Mouse (Mus musculus) neural tube, embryonic 11.5 days (tissue): ENCODE measurements around the gene Hnf4a. TPM values are rescaled to one million over a fixed set of nuclear protein-coding genes. Genes with fewer than 3 reads are reported as not detected.
"Not testable (repeated sequence)": the region's sequence is repeated elsewhere in the genome, so short reads cannot be mapped to it uniquely, and the experiment has no call there.

ENCODE experiments used
- ATAC-seq: fragments of 200-750 bp; cut with Nextera tagmentation; 2 replicates; pipeline ENCODE4 v1.8.0; 2017; ENCODE audit warnings: moderate number of reproducible peaks, mild to moderate bottlenecking, moderate TSS enrichment, moderate library complexity; ENCODE audit not compliant: insufficient read depth, low FRiP score, low TSS enrichment
- DNase-seq: peaks from one replicate; pipeline ENCODE4 v3.0.0-alpha.2; 2015; ENCODE audit warnings: low spot score
- H3K27ac ChIP-seq: fragments of 300-500 bp; sonication (generic); 2 replicates; pipeline ENCODE4 v1.5.1; 2014; ENCODE audit warnings: low read depth, mild to moderate bottlenecking, low read length
- H3K27me3 ChIP-seq: fragments of 300-500 bp; sonication (generic); 2 replicates; pipeline ENCODE4 v1.6.1; 2014; ENCODE audit warnings: mild to moderate bottlenecking, low read length, mixed read lengths; ENCODE audit not compliant: control insufficient read depth, insufficient read depth
- H3K36me3 ChIP-seq: fragments of 300-500 bp; sonication (generic); 2 replicates; pipeline ENCODE4 v1.6.1; 2014; ENCODE audit warnings: mild to moderate bottlenecking, low read length, moderate library complexity, mixed read lengths; ENCODE audit not compliant: control insufficient read depth, insufficient read depth
- H3K4me1 ChIP-seq: fragments of 300-500 bp; sonication (generic); 2 replicates; pipeline ENCODE4 v1.6.1; 2014; ENCODE audit warnings: low read length, mixed read lengths; ENCODE audit not compliant: control insufficient read depth, insufficient read depth
- H3K4me2 ChIP-seq: fragments of 300-500 bp; sonication (generic); 2 replicates; pipeline ENCODE4 v1.6.1; 2014; ENCODE audit warnings: low read depth, mild to moderate bottlenecking, moderate library complexity
- H3K4me3 ChIP-seq: fragments of 300-500 bp; sonication (generic); 2 replicates; pipeline ENCODE4 v1.5.1; 2014; ENCODE audit warnings: low read depth, low read length
- H3K9ac ChIP-seq: fragments of 300-500 bp; sonication (generic); 2 replicates; pipeline ENCODE4 v1.6.1; 2014; ENCODE audit warnings: mild to moderate bottlenecking, low read length
- H3K9me3 ChIP-seq: fragments of 300-500 bp; sonication (generic); 2 replicates; pipeline ENCODE4 v1.6.1; 2016; ENCODE audit warnings: low read length; ENCODE audit not compliant: control insufficient read depth
- WGBS: fragments of 180-500 bp; shearing (Covaris S2); extraction: QIAGEN DNeasy Blood & Tissue Kit; methylation state at CpG from one replicate; pipeline ENCODE4 v1.1.7; 2014; 5-methylcytosine and 5-hydroxymethylcytosine counted together
- polyA plus RNA-seq: library from polyadenylated mRNA; unstranded; fragments of >200 nt; fragmentation: Nextera tagmentation; extraction: Ambion mirVana; gene quantifications from 2 replicates; pipeline ENCODE4 v1.2.1, GENCODE M21; 2014

Hnf4a gene
- polyA plus RNA-seq, 1 experiment from 2014 or later = not detected

- no peaks in the 10 kb centered on the region for H3K27me3 ChIP-seq
- peaks cover 7% of the 10 kb centered on the region for H3K36me3 ChIP-seq
- H3K4me2 ChIP-seq = no peak overlapping the region
- no peak overlapping the region for H3K4me3 ChIP-seq
- 95% methylated on average over 5 of the region's 5 CpGs for WGBS
- DNase-seq (no peak), ATAC-seq (no peak)
- no peak overlapping the region for H3K27ac ChIP-seq
- no peaks in the 10 kb centered on the region for H3K9me3 ChIP-seq
- no peaks in the 10 kb centered on the region for H3K4me1 ChIP-seq
- H3K9ac ChIP-seq = no peak overlapping the region
Observed at GRCm38 (mm10) chr2:163613206-163613605, 106.6 kb downstream of the Hnf4a start.

DNA sequence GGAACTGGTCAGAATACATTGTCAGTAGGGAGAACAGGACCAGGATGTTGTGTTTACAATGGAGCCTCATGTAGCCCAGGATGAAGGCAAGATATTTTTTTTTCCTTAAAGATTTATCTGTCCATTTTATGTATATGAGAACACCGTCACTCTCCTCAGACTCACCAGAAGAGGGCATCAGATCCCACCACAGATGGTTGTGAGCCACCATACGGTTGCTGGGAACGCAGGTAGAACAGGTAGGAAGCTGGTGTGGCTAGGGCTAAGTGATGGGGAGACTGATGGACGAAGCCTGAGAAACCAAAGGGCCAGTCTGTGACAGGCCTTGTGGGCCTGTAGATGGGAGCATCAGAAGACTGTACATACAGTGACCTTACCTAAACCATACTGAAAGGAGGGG lies 107.4 kb downstream of the Hnf4a start:
- H3K4me3 ChIP-seq = no peak overlapping the region
- ATAC-seq = no peak
- WGBS = 94% methylated on average over 4 of the region's 4 CpGs
- no peak for DNase-seq
- H3K27ac ChIP-seq = no peak overlapping the region
- H3K9ac ChIP-seq = no peak overlapping the region
- peaks cover 7% of the 10 kb centered on the region for H3K36me3 ChIP-seq
- H3K4me2 ChIP-seq = no peak overlapping the region
- no peaks in the 10 kb centered on the region for H3K9me3 ChIP-seq
- H3K4me1 ChIP-seq = no peaks in the 10 kb centered on the region
- H3K27me3 ChIP-seq = no peaks in the 10 kb centered on the region

- Histone ChIP-seq H3K4me3 (no peak overlapping the region), H3K9me3 (no peaks in the 10 kb centered on the region), H3K9ac (no peak overlapping the region), H3K4me1 (no peaks in the 10 kb centered on the region), H3K27me3 (no peaks in the 10 kb centered on the region), H3K36me3 (peaks cover 7% of the 10 kb centered on the region), H3K4me2 (no peak overlapping the region), H3K27ac (no peak overlapping the region)
- DNase-seq (no peak), ATAC-seq (no peak)
- 96% methylated on average over 9 of the region's 9 CpGs for WGBS
Observed at GRCm38 (mm10) chr2:163615401-163615800, 108.8 kb downstream of the Hnf4a start.

DNA sequence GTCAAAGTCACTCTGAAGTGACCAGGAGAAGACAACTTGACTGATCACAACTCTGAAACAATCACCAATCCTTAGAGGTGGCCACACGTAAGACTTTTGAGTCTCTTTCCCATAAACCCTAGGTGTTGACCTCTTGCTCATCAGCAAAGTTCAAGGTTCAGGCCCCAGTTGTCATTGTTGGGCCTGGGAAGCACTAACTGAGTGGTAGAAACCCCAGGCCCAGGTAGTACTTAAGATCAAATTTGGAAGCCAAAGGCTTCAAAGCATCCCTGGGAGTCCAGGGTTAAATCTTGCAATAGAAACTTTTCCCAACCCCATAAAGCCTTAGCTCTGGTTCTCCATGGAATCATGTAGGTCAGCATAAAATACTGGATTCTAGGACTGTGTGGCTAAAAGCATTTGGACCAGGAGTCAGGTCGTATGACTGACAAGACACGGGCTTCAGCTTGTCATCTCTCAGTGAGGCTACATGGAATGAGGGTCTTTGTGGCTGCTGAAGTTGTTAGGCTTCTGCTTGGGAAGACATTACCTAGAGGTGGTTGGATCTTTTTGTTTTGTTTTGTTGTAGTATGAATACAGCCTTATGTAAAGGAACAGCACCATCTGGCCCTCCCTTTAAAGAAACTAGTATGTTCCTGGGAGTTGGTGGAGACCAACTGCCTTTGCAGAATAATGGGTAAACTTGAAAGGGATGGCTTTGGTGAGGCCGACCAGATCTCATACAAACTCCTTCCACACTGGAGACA lies 109.5 kb downstream of the Hnf4a start:
- Histone ChIP-seq H3K4me2 (no peak overlapping the region), H3K27me3 (no peaks in the 10 kb centered on the region), H3K9ac (no peak overlapping the region), H3K9me3 (no peaks in the 10 kb centered on the region), H3K4me3 (no peak overlapping the region), H3K36me3 (peaks cover 7% of the 10 kb centered on the region), H3K27ac (no peak overlapping the region), H3K4me1 (no peaks in the 10 kb centered on the region)
- ATAC-seq (no peak), DNase-seq (no peak)
- 90% methylated on average over 4 of the region's 4 CpGs for WGBS

DNA sequence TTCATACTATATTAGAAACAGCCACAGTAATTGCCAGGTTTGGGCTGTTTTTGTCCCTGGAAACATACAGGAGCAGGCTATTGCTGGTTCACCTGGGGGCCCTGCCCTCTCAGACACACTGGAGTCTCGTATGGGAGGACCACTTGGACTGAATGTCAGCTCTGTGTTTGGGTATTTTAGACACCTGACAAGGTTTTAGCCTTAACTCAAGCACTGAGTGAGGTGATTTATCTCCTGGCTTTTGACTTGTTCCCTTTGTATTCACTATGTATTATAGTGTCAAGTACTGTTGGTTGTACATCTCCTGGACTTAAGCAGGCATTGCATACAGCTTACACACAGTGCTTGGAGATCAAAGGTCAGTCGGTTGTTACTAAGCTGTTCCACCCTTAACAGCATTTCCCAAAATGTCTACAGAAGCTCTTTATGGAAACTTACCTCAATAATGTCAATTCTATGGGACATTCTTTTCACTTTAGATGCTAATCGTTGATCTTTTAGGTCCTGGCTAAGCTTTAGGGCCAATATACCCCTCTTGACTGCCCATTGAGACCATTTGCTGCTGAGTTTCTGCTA lies 110.1 kb downstream of the Hnf4a start:
- 79% methylated on average over 3 of the region's 3 CpGs for WGBS
- ATAC-seq (no peak), DNase-seq (no peak)
- Histone ChIP-seq H3K27ac (no peak overlapping the region), H3K4me3 (no peak overlapping the region), H3K36me3 (peaks cover 7% of the 10 kb centered on the region), H3K9ac (no peak overlapping the region), H3K4me2 (no peak overlapping the region), H3K4me1 (no peaks in the 10 kb centered on the region), H3K27me3 (no peaks in the 10 kb centered on the region), H3K9me3 (no peaks in the 10 kb centered on the region)

DNA sequence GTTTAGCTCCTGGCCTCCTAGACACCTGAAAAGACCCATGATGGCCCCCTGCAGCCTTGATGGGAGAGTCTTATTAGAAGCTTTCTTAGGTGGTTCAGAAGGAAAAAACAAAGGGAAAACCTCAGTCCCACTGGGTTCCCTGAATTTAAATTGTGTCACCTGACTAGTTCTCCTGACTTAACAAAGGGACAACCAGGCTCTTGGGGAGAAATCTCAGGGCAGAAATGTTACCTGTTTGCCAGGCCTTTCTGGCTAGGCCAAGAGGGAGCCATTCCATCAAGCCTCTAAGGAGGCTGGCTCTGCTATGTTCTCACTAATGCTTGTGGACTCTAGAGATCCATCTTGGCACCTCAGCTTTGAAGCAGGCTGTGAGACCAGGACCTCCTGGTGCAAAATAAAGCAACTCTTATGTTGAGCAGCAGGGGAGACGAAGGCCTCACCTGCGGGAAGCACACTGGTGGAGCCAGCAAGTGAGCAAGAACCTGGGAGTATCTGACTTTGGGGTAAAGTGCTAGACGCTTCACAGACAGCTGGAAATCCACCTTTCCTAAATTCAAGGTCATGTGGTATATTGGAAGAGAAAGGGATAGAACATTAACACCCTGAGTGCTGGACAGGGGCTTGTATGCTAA lies 110.7 kb downstream of the Hnf4a start:
- no peak overlapping the region for H3K9ac ChIP-seq
- ATAC-seq = no peak
- H3K4me3 ChIP-seq = no peak overlapping the region
- H3K4me2 ChIP-seq = no peak overlapping the region
- no peak overlapping the region for H3K27ac ChIP-seq
- H3K27me3 ChIP-seq = no peaks in the 10 kb centered on the region
- H3K4me1 ChIP-seq = no peaks in the 10 kb centered on the region
- WGBS = 73% methylated on average over 3 of the region's 3 CpGs
- peaks cover 7% of the 10 kb centered on the region for H3K36me3 ChIP-seq
- DNase-seq = no peak
- H3K9me3 ChIP-seq = no peaks in the 10 kb centered on the region

GRCm38 (mm10) chr2:163617874-163618273 lies 111.3 kb downstream of the Hnf4a start:
- H3K4me1 ChIP-seq = no peaks in the 10 kb centered on the region
- H3K36me3 ChIP-seq = peaks cover 7% of the 10 kb centered on the region
- no peak overlapping the region for H3K9ac ChIP-seq
- DNase-seq (no peak), ATAC-seq (no peak)
- H3K4me2 ChIP-seq = no peak overlapping the region
- H3K27me3 ChIP-seq = no peaks in the 10 kb centered on the region
- H3K4me3 ChIP-seq = no peak overlapping the region
- no peak overlapping the region for H3K27ac ChIP-seq
- H3K9me3 ChIP-seq = no peaks in the 10 kb centered on the region
- WGBS = 89% methylated on average over 4 of the region's 4 CpGs

DNA sequence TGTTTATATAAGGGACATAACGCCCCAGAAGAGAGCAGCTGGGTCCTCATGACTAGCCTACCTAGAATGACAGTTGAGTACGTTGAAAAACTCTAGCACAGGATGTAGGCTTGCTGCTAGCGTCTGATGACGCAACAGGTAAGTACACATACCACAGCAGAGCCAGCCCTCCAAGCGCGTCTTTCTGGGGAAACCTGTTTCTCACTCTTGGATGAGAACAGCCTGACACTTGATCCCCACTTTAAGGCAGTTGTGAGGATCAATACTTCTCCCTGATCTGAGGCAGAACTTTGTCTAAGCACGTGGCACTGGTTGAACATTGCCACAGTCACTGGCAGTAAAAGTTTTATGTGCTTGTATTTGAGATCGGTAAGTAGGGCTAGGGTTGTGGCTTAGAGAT lies 113.8 kb downstream of the Hnf4a start:
- peaks cover 6% of the 10 kb centered on the region for H3K36me3 ChIP-seq
- ATAC-seq = no peak
- H3K27ac ChIP-seq = no peak overlapping the region

GRCm38 (mm10) chr2:163621401-163621800 lies 114.8 kb downstream of the Hnf4a start:
- whole genome bisulfite sequencing = 91% methylated on average over 3 of the region's 3 CpGs
- not testable (repeated sequence) for H3K9me3 ChIP-seq, H3K4me3 ChIP-seq, H3K9ac ChIP-seq, H3K27ac ChIP-seq, H3K4me1 ChIP-seq, H3K4me2 ChIP-seq, ATAC-seq, DNase-seq, H3K36me3 ChIP-seq, H3K27me3 ChIP-seq

More for the DNA sequence above, 113.8 kb downstream of the Hnf4a start:
- DNase-seq = no peak
- Histone ChIP-seq H3K4me3 (no peak overlapping the region), H3K27me3 (no peaks in the 10 kb centered on the region), H3K9ac (no peak overlapping the region), H3K4me2 (no peak overlapping the region), H3K9me3 (no peaks in the 10 kb centered on the region), H3K4me1 (no peaks in the 10 kb centered on the region)
- WGBS = 92% methylated on average over 8 of the region's 8 CpGs
